Mouse (Mus musculus) C2C12 (cell line): ENCODE measurements around the gene B130006D01Rik.

ENCODE experiments used
- CTCF ChIP-seq: IDR thresholded peaks from one replicate; pipeline ENCODE4 v1.5.1; 2011; ENCODE audit not compliant: control insufficient read depth, insufficient read depth, insufficient read length
- MYOD1 ChIP-seq: IDR thresholded peaks from one replicate; pipeline ENCODE4 v1.6.1; 2011; ENCODE audit warnings: low read depth; ENCODE audit not compliant: control insufficient read depth, insufficient read length

DNA sequence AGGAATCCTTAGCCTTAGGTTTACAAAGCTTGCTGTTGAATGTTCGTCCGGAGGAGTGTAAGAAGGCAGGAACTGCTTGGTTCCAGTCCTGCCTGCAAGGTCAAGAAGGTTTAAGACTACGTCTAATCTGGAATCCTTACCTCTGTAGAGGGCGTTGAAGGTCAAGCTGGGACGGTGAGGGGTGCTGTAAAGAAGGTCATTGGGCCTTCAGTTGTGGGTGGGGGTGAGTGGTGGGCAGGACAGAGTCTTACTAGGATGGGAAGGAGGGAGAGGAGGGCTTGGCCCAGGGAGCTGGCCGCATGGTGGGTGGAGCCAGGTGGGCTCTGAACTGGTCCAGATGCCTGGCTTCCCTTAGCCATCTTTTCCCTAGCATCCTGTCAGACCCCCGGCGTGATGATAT, 48.3 kb downstream of the B130006D01Rik start:
- no peak for TF ChIP-seq CTCF
- TF ChIP-seq MYOD1, result no peak
